Mouse (Mus musculus) MEL (cell line): Measurements from ENCODE around the gene Dclk1. TPM values are rescaled to one million over a fixed set of nuclear protein-coding genes. Genes with fewer than 3 reads are reported as not detected.

Experiments
- DNase-seq: peaks from one replicate; pipeline ENCODE4 v3.0.0; 2011; ENCODE audit warnings: low read depth, low spot score
- H3K27ac ChIP-seq: 2 replicates; pipeline ENCODE4 v1.5.1; 2012; ENCODE audit warnings: low read depth, mild to moderate bottlenecking, control low read depth, low read length, moderate library complexity; ENCODE audit not compliant: control insufficient read depth
- H3K27me3 ChIP-seq, 2 experiments: fragments of 150-350 bp in 1 of 2; sonication (generic) in 1 of 2; 2 replicates each; pipeline ENCODE4 v1.6.1; 2012; ENCODE audit warnings: low read length in 2 of 2, mild to moderate bottlenecking in 2 of 2, improper control_type of control experiment in 1 of 2, moderate library complexity in 1 of 2; ENCODE audit not compliant: insufficient read depth in 2 of 2, control insufficient read depth in 1 of 2
- H3K36me3 ChIP-seq, 2 experiments: 2 replicates each; pipeline ENCODE4 v1.6.1; 2012 to 2014; ENCODE audit warnings: low read length in 2 of 2, improper control_type of control experiment in 1 of 2, inconsistent platforms in 1 of 2, mild to moderate bottlenecking in 1 of 2; ENCODE audit not compliant: insufficient read depth in 2 of 2, control insufficient read depth in 1 of 2
- H3K4me1 ChIP-seq, 2 experiments: fragments of 150-350 bp in 1 of 2; sonication (generic) in 1 of 2; 2 replicates each; pipeline ENCODE4 v1.6.1; 2012; ENCODE audit warnings: low read length in 2 of 2, improper control_type of control experiment in 1 of 2, mild to moderate bottlenecking in 1 of 2; ENCODE audit not compliant: insufficient read depth in 2 of 2, control insufficient read depth in 1 of 2
- H3K4me3 ChIP-seq, 2 experiments: fragments of 150-350 bp in 1 of 2; sonication (generic) in 1 of 2; 2 replicates each; pipeline ENCODE4 v1.5.1; 2012; ENCODE audit warnings: low read depth in 2 of 2, low read length in 2 of 2, mild to moderate bottlenecking in 2 of 2, moderate library complexity in 2 of 2, control low read depth in 1 of 2, improper control_type of control experiment in 1 of 2; ENCODE audit not compliant: control insufficient read depth in 1 of 2, insufficient read depth in 1 of 2
- H3K79me2 ChIP-seq: 2 replicates; pipeline ENCODE4 v1.6.1; 2012; ENCODE audit warnings: mild to moderate bottlenecking, low read length, moderate library complexity; ENCODE audit not compliant: control insufficient read depth, poor library complexity, insufficient read depth
- H3K9ac ChIP-seq: 2 replicates; pipeline ENCODE4 v1.6.1; 2012; ENCODE audit warnings: low read depth, mild to moderate bottlenecking, control low read depth, low read length, moderate library complexity; ENCODE audit not compliant: control insufficient read depth, poor library complexity, severe bottlenecking
- H3K9me3 ChIP-seq: fragments of 150-350 bp; sonication (generic); replicated peaks from 2 replicates; pipeline ENCODE4 v1.6.1; 2012; ENCODE audit warnings: mild to moderate bottlenecking, low read length, improper control_type of control experiment, moderate library complexity; ENCODE audit not compliant: insufficient read depth
- CHD2 ChIP-seq: IDR thresholded peaks from 2 replicates; pipeline ENCODE4 v1.6.1; 2011; ENCODE audit warnings: low read length, improper control_type of control experiment
- CTCF ChIP-seq, 3 experiments: IDR thresholded peaks in 2 of 3; conservative IDR thresholded peaks in 1 of 3; 2 replicates each; pipeline ENCODE4 v1.5.1; 2011 to 2012; ENCODE audit warnings: low read length in 3 of 3, low read depth in 2 of 3, mild to moderate bottlenecking in 2 of 3, improper control_type of control experiment in 1 of 3, inconsistent platforms in 1 of 3, mixed read lengths in 1 of 3, moderate library complexity in 1 of 3; ENCODE audit not compliant: control insufficient read depth in 1 of 3, insufficient read depth in 1 of 3, poor library complexity in 1 of 3, severe bottlenecking in 1 of 3
- E2F4 ChIP-seq: IDR thresholded peaks from 2 replicates; pipeline ENCODE4 v1.6.1; 2011; ENCODE audit warnings: low read depth, low read length, improper control_type of control experiment, borderline replicate concordance
- ELF1 ChIP-seq: IDR thresholded peaks from 2 replicates; pipeline ENCODE4 v1.6.1; 2014; ENCODE audit warnings: low read depth, mild to moderate bottlenecking, inconsistent platforms, low read length, improper control_type of control experiment, moderate library complexity
- GABPA ChIP-seq: IDR thresholded peaks from 2 replicates; pipeline ENCODE4 v1.6.1; 2012; ENCODE audit warnings: low read depth, mild to moderate bottlenecking, inconsistent platforms, low read length, improper control_type of control experiment, moderate library complexity
- HCFC1 ChIP-seq: IDR thresholded peaks from 2 replicates; pipeline ENCODE4 v1.6.1; 2012; ENCODE audit warnings: low read depth, mild to moderate bottlenecking, inconsistent platforms, low read length, improper control_type of control experiment, moderate library complexity
- KAT2A ChIP-seq: conservative IDR thresholded peaks from 2 replicates; pipeline ENCODE4 v1.6.1; 2012; ENCODE audit warnings: low read depth, low read length, improper control_type of control experiment, inconsistent platforms
- MAFK ChIP-seq: IDR thresholded peaks from 2 replicates; pipeline ENCODE4 v1.6.1; 2011; ENCODE audit warnings: low read depth, mild to moderate bottlenecking, low read length, improper control_type of control experiment, borderline replicate concordance
- MAZ ChIP-seq: IDR thresholded peaks from 2 replicates; pipeline ENCODE4 v1.6.1; 2012; ENCODE audit warnings: low read depth, mild to moderate bottlenecking, inconsistent platforms, low read length, improper control_type of control experiment
- MYC ChIP-seq: IDR thresholded peaks from 2 replicates; pipeline ENCODE4 v1.6.1; 2011; ENCODE audit warnings: low read depth, mild to moderate bottlenecking, low read length, improper control_type of control experiment, moderate library complexity
- NRF1 ChIP-seq: IDR thresholded peaks from 2 replicates; pipeline ENCODE4 v1.6.1; 2014; ENCODE audit warnings: low read depth, mild to moderate bottlenecking, inconsistent platforms, low read length, improper control_type of control experiment, moderate library complexity; ENCODE audit not compliant: poor library complexity, insufficient read depth, severe bottlenecking
- POLR2A ChIP-seq, 2 experiments: IDR thresholded peaks; 2 replicates each; pipeline ENCODE4 v1.6.1; 2011 to 2012; ENCODE audit warnings: low read length in 2 of 2, mild to moderate bottlenecking in 2 of 2, control low read depth in 1 of 2, improper control_type of control experiment in 1 of 2, low read depth in 1 of 2, moderate library complexity in 1 of 2; ENCODE audit not compliant: control insufficient read depth in 1 of 2, insufficient read depth in 1 of 2, poor library complexity in 1 of 2
- RAD21 ChIP-seq: IDR thresholded peaks from 2 replicates; pipeline ENCODE4 v1.6.1; 2011; ENCODE audit warnings: mild to moderate bottlenecking, low read depth, low read length, improper control_type of control experiment
- TCF12 ChIP-seq: IDR thresholded peaks from 2 replicates; pipeline ENCODE4 v1.6.1; 2014; ENCODE audit warnings: low read depth, mild to moderate bottlenecking, inconsistent platforms, low read length, improper control_type of control experiment, moderate library complexity
- USF1 ChIP-seq: IDR thresholded peaks from 2 replicates; pipeline ENCODE4 v1.6.1; 2014; ENCODE audit warnings: low read depth, mild to moderate bottlenecking, inconsistent platforms, low read length, improper control_type of control experiment, moderate library complexity
- USF2 ChIP-seq, 2 experiments: IDR thresholded peaks; 2 replicates each; pipeline ENCODE4 v1.6.1; 2011 to 2012; ENCODE audit warnings: improper control_type of control experiment in 2 of 2, low read length in 2 of 2, borderline replicate concordance in 1 of 2, inconsistent platforms in 1 of 2, low read depth in 1 of 2, mild to moderate bottlenecking in 1 of 2; ENCODE audit not compliant: insufficient read depth in 1 of 2
- ZKSCAN1 ChIP-seq: IDR thresholded peaks from 2 replicates; pipeline ENCODE4 v1.6.1; 2012; ENCODE audit warnings: low read depth, mild to moderate bottlenecking, inconsistent platforms, low read length, improper control_type of control experiment, moderate library complexity
- polyA plus RNA-seq, 2 experiments: library from polyadenylated mRNA; stranded (reverse) in 1 of 2; unstranded in 1 of 2; fragments of >175 nt in 1 of 2; fragments of >200 nt in 1 of 2; gene quantifications; 2 replicates each; pipeline versions ENCODE4 v1.2.1 to v1.2.4; 2012; ENCODE audit warnings: low replicate concordance in 2 of 2, low read depth in 1 of 2; ENCODE audit not compliant: insufficient read length in 2 of 2, insufficient read depth in 1 of 2, missing spikeins in 1 of 2
- total RNA-seq: library from RNA; depleted of rRNA; stranded (reverse); fragments of 300-350 nt; gene quantifications from 2 replicates; pipeline ENCODE4 v1.2.3, GENCODE M21; 2012

The Dclk1 gene
- total and polyA plus RNA-seq, 3 experiments, result not detected

- DNase-seq, result no peak
- TF ChIP-seq ZKSCAN1, result no peak
- TF ChIP-seq CHD2, result no peak
- no peak for TF ChIP-seq E2F4
- no peak for TF ChIP-seq ELF1
- no peak for TF ChIP-seq MAZ
- no peak for TF ChIP-seq POLR2A (IDR thresholded peaks at IDR 0.05; ENCODE audit: control insufficient read depth in 1 of 2, insufficient read depth in 1 of 2, low read depth in 1 of 2, low read length in 2 of 2, poor library complexity in 1 of 2)
- TF ChIP-seq RAD21, result no peak
- TF ChIP-seq MYC, result no peak
- TF ChIP-seq TCF12, result no peak
- no peak for TF ChIP-seq USF1
- no peak overlapping the region for H3K27ac ChIP-seq
- no peaks in the 10 kb centered on the region for H3K79me2 ChIP-seq
- H3K4me1 ChIP-seq, result no peaks in the 10 kb centered on the region
- H3K27me3 ChIP-seq, result no peaks in the 10 kb centered on the region
- H3K9me3 ChIP-seq, result no peaks in the 10 kb centered on the region
- no peak overlapping the region for H3K9ac ChIP-seq
- no peaks in the 10 kb centered on the region for H3K36me3 ChIP-seq
- H3K4me3 ChIP-seq, result no peak overlapping the region
These were observed 108.0 kb downstream of the Dclk1 start for GRCm38 (mm10) chr3:55350194-55350593.

- H3K79me2 ChIP-seq, result no peaks in the 10 kb centered on the region
- H3K27me3 ChIP-seq, result no peaks in the 10 kb centered on the region
- no peak for DNase-seq
- no peak overlapping the region for H3K27ac ChIP-seq
- H3K9me3 ChIP-seq, result no peaks in the 10 kb centered on the region
- TF ChIP-seq HCFC1 (no peak), MAFK (no peak), KAT2A (no peak), GABPA (no peak), POLR2A (IDR thresholded peaks at IDR 0.05; ENCODE audit: control insufficient read depth in 1 of 2, insufficient read depth in 1 of 2, low read depth in 1 of 2, low read length in 2 of 2, poor library complexity in 1 of 2) (no peak), NRF1 (no peak), CTCF (IDR thresholded peaks at IDR 0.05 in 2 of 3, conservative IDR thresholded peaks at IDR 0.05 in 1 of 3; ENCODE audit: control insufficient read depth in 1 of 3, insufficient read depth in 1 of 3, low read depth in 2 of 3, low read length in 3 of 3, poor library complexity in 1 of 3, severe bottlenecking in 1 of 3) (no peak), ZKSCAN1 (no peak), USF2 (IDR thresholded peaks at IDR 0.05; ENCODE audit: borderline replicate concordance in 1 of 2, insufficient read depth in 1 of 2, low read depth in 1 of 2, low read length in 2 of 2) (no peak)
- no peak overlapping the region for H3K9ac ChIP-seq
- H3K36me3 ChIP-seq, result no peaks in the 10 kb centered on the region
- no peak overlapping the region for H3K4me3 ChIP-seq
- H3K4me1 ChIP-seq, result no peaks in the 10 kb centered on the region
These were observed 109.3 kb downstream of the Dclk1 start for GRCm38 (mm10) chr3:55351281-55352052.
